Mouse (Mus musculus) ES-E14 (cell line): Measurements from ENCODE around the gene Gm49396. TPM values are rescaled to one million over a fixed set of nuclear protein-coding genes. Genes with fewer than 3 reads are reported as not detected.

Experiments used
- DNase-seq: peaks from one replicate; pipeline ENCODE4 v3.0.0-alpha.2; 2013; ENCODE audit warnings: low read depth, low spot score
- H3K27ac ChIP-seq: 2 replicates; pipeline ENCODE4 v1.5.1; 2012; ENCODE audit warnings: low read depth, mild to moderate bottlenecking, low read length, moderate library complexity, mixed read lengths; ENCODE audit not compliant: poor library complexity, insufficient read depth, severe bottlenecking
- H3K36me3 ChIP-seq: 2 replicates; pipeline ENCODE4 v1.6.1; 2012; ENCODE audit warnings: mild to moderate bottlenecking, low read length, moderate library complexity, mixed read lengths; ENCODE audit not compliant: control insufficient read depth, poor library complexity, insufficient read depth, severe bottlenecking
- H3K4me1 ChIP-seq, 2 experiments: fragments of 150-350 bp in 1 of 2; sonication (generic) in 1 of 2; 2 replicates each; pipeline ENCODE4 v1.6.1; 2012; ENCODE audit warnings: low read length in 2 of 2, mild to moderate bottlenecking in 1 of 2, mixed read lengths in 1 of 2; ENCODE audit not compliant: control insufficient read depth in 2 of 2, insufficient read depth in 2 of 2, poor library complexity in 1 of 2
- H3K4me3 ChIP-seq, 2 experiments: fragments of 150-350 bp in 1 of 2; sonication (generic) in 1 of 2; 2 replicates each; pipeline ENCODE4 v1.5.1; 2012; ENCODE audit warnings: low read length in 2 of 2, low read depth in 1 of 2, mild to moderate bottlenecking in 1 of 2, mixed read lengths in 1 of 2; ENCODE audit not compliant: insufficient read depth in 1 of 2, poor library complexity in 1 of 2, severe bottlenecking in 1 of 2
- H3K9ac ChIP-seq: 2 replicates; pipeline ENCODE4 v1.6.1; 2012; ENCODE audit warnings: low read depth, mild to moderate bottlenecking, low read length, mixed read lengths; ENCODE audit not compliant: poor library complexity, insufficient read depth, severe bottlenecking
- H3K9me3 ChIP-seq: fragments of 150-350 bp; sonication (generic); 2 replicates; pipeline ENCODE4 v1.6.1; 2012; ENCODE audit warnings: low read depth, mild to moderate bottlenecking, low read length; ENCODE audit not compliant: control insufficient read depth, insufficient read depth
- CHD2 ChIP-seq: IDR thresholded peaks from 2 replicates; pipeline ENCODE4 v1.6.1; 2014; ENCODE audit warnings: mild to moderate bottlenecking, low read depth, low read length, inconsistent platforms
- HCFC1 ChIP-seq: IDR thresholded peaks from 2 replicates; pipeline ENCODE4 v1.6.1; 2012; ENCODE audit warnings: low read length, inconsistent platforms, borderline replicate concordance; ENCODE audit not compliant: insufficient read depth
- MAFK ChIP-seq: IDR thresholded peaks from 2 replicates; pipeline ENCODE4 v1.6.1; 2014; ENCODE audit warnings: mild to moderate bottlenecking, low read depth, low read length, inconsistent platforms; ENCODE audit not compliant: insufficient read depth
- ZC3H11A ChIP-seq: IDR thresholded peaks from 2 replicates; pipeline ENCODE4 v1.6.1; 2012; ENCODE audit warnings: low read depth, mild to moderate bottlenecking, inconsistent platforms, low read length, borderline replicate concordance
- ZNF384 ChIP-seq: IDR thresholded peaks from 2 replicates; pipeline ENCODE4 v1.6.1; 2012; ENCODE audit warnings: low read depth, low read length, inconsistent platforms
- in situ Hi-C, 2 experiments: fragments of 600-800 bp; cut with MboI; formaldehyde crosslinking; loops; one replicate each; pipeline ENCODE4 v1.15.1; 2025; ENCODE audit warnings: low sequenced_read_pairs in 2 of 2, inconsistent platforms in 1 of 2; ENCODE audit not compliant: unreplicated experiment in 2 of 2
- total RNA-seq: library from RNA; depleted of rRNA; stranded (reverse); fragments of 300-350 nt; gene quantifications from 2 replicates; pipeline ENCODE4 v1.2.3, GENCODE M21; 2012

Gm49396 gene
- total RNA-seq, 1 experiment = 4.1 TPM

GRCm38 (mm10) chr7:30559443-30559954, 3.6 kb upstream of the Gm49396 start, which contains the start of gene Lin37:
Gene Lin37, minus strand, starts transcription at chr7:30559838.
- Histone ChIP-seq H3K9me3 (no peaks in the 10 kb centered on the region), H3K36me3 (peaks cover 18% of the 10 kb centered on the region), H3K4me3 (peak within 1 kb of the TSS; percentile 79 to 96), H3K27ac (no peak within 1 kb of the TSS), H3K9ac (peak within 1 kb of the TSS; percentile 77), H3K4me1 (peaks cover 4 to 13% of the 10 kb centered on the region in 2 experiments; a peak in 2 of 4 replicates)
- in situ Hi-C loops = no loop called here
- TF ChIP-seq CHD2 (peak; percentile 48; the same call in 1 of the 2 replicates), HCFC1 (peak; percentile 84), ZNF384 (0 out of 2 replicates have a peak, but pooled peaks have one; percentile 4), ZC3H11A (no peak), MAFK (no peak)
- peak; percentile 96 for DNase-seq

GRCm38 (mm10) chr7:30560296-30560695, 2.8 kb upstream of the Gm49396 start:
- peaks cover 4 to 13% of the 10 kb centered on the region in 2 experiments; a peak in 2 of 4 replicates for H3K4me1 ChIP-seq
- no peak overlapping the region for H3K27ac ChIP-seq
- H3K36me3 ChIP-seq = peaks cover 15% of the 10 kb centered on the region
- TF ChIP-seq HCFC1 = no peak
- no peak for TF ChIP-seq ZC3H11A
- TF ChIP-seq MAFK = no peak
- TF ChIP-seq ZNF384 = no peak
- no peak for TF ChIP-seq CHD2
- in situ Hi-C loops = no loop called here
- H3K9me3 ChIP-seq = no peaks in the 10 kb centered on the region
- 0 out of 4 replicates have a peak overlapping the region, but pooled peaks of 1 of the 2 experiments have one; percentile 96 for H3K4me3 ChIP-seq
- H3K9ac ChIP-seq = no peak overlapping the region; the same call in 1 of the 2 replicates
- no peak for DNase-seq

GRCm38 (mm10) chr7:30562526-30563116, 523 bp upstream of the Gm49396 start:
- Histone ChIP-seq H3K4me3 (peak overlapping the region; percentile 97 to 99), H3K9me3 (no peaks in the 10 kb centered on the region), H3K9ac (peak overlapping the region; percentile 88), H3K4me1 (peaks cover 4 to 26% of the 10 kb centered on the region in 2 experiments; a peak in 2 of 4 replicates), H3K27ac (peak overlapping the region; percentile 32; the same call in 1 of the 2 replicates), H3K36me3 (peaks cover 2% of the 10 kb centered on the region; the same call in 1 of the 2 replicates)
- DNase-seq = no peak
- in situ Hi-C loops = no loop called here
- TF ChIP-seq CHD2 (no peak), ZNF384 (no peak), HCFC1 (no peak), ZC3H11A (no peak), MAFK (no peak)

- Histone ChIP-seq H3K9me3 (no peaks in the 10 kb centered on the region), H3K27ac (no peak overlapping the region), H3K9ac (peak overlapping the region; percentile 20; the same call in 1 of the 2 replicates), H3K36me3 (peaks cover 10% of the 10 kb centered on the region), H3K4me3 (peak overlapping the region; percentile 97 to 99), H3K4me1 (peaks cover 4 to 19% of the 10 kb centered on the region in 2 experiments; a peak in 2 of 4 replicates)
- TF ChIP-seq HCFC1 (no peak), ZNF384 (no peak), ZC3H11A (no peak), MAFK (no peak), CHD2 (no peak)
- no peak for DNase-seq
- in situ Hi-C loops = no loop called here
These were observed 749 bp downstream of the Gm49396 start for GRCm38 (mm10) chr7:30563906-30564280.
